Mouse (Mus musculus) CH12.LX (cell line): ENCODE data around the gene Necab2. TPM values are rescaled to one million over a fixed set of nuclear protein-coding genes. Genes with fewer than 3 reads are reported as not detected.

Source experiments
- DNase-seq: peaks from one replicate; pipeline ENCODE4 v3.0.0-alpha.2; 2013; ENCODE audit errors: extremely low read depth
- H3K27ac ChIP-seq: 2 replicates; pipeline ENCODE4 v1.5.1; 2012; ENCODE audit warnings: low read depth, mild to moderate bottlenecking, control low read depth, moderate library complexity; ENCODE audit not compliant: insufficient read depth
- H3K27me3 ChIP-seq: replicated peaks from 2 replicates; pipeline ENCODE3; 2012; ENCODE audit warnings: inconsistent platforms
- H3K36me3 ChIP-seq, 2 experiments: replicated peaks in 1 of 2; 2 replicates each; pipeline versions ENCODE3 to v1.6.1; 2012; ENCODE audit warnings: inconsistent platforms in 1 of 2, low read length in 1 of 2, mild to moderate bottlenecking in 1 of 2, mixed read lengths in 1 of 2, moderate library complexity in 1 of 2; ENCODE audit not compliant: control insufficient read depth in 1 of 2, insufficient read depth in 1 of 2
- H3K4me1 ChIP-seq, 2 experiments: 2 replicates each; pipeline ENCODE4 v1.6.1; 2012; ENCODE audit warnings: inconsistent platforms in 1 of 2, moderate library complexity in 1 of 2; ENCODE audit not compliant: insufficient read depth in 2 of 2, control insufficient read depth in 1 of 2
- H3K4me2 ChIP-seq: 2 replicates; pipeline ENCODE4 v1.6.1; 2012; ENCODE audit warnings: low read depth, mild to moderate bottlenecking, control low read depth; ENCODE audit not compliant: poor library complexity, insufficient read depth, severe bottlenecking
- H3K4me3 ChIP-seq, 3 experiments: fragments of 150-350 bp in 1 of 3; sonication (generic) in 1 of 3; replicated peaks in 1 of 3; 2 replicates each; pipeline versions ENCODE3 to v1.5.1; 2011 to 2012; ENCODE audit warnings: low read depth in 2 of 3, low read length in 2 of 3, mild to moderate bottlenecking in 2 of 3, moderate library complexity in 2 of 3, control low read depth in 1 of 3, improper control_type of control experiment in 1 of 3, inconsistent platforms in 1 of 3, mixed read lengths in 1 of 3; ENCODE audit not compliant: poor library complexity in 1 of 3
- H3K79me2 ChIP-seq: replicated peaks from 2 replicates; pipeline ENCODE4 v1.6.1; 2012; ENCODE audit warnings: mild to moderate bottlenecking, moderate library complexity; ENCODE audit not compliant: control insufficient read depth, poor library complexity, insufficient read depth, severe bottlenecking; ENCODE audit errors: extremely low read depth
- H3K9ac ChIP-seq: 2 replicates; pipeline ENCODE4 v1.6.1; 2012; ENCODE audit warnings: low read depth, mild to moderate bottlenecking, control low read depth, moderate library complexity; ENCODE audit not compliant: insufficient read depth
- H3K9me3 ChIP-seq: replicated peaks from 2 replicates; pipeline ENCODE3; 2012; ENCODE audit warnings: low read length, inconsistent platforms, mixed read lengths
- BHLHE40 ChIP-seq: IDR thresholded peaks from 2 replicates; pipeline ENCODE4 v1.6.1; 2011; ENCODE audit warnings: mild to moderate bottlenecking, low read depth, low read length, improper control_type of control experiment
- CHD1 ChIP-seq: IDR thresholded peaks from 2 replicates; pipeline ENCODE4 v1.6.1; 2012; ENCODE audit warnings: low read depth, low read length, improper control_type of control experiment, inconsistent platforms
- CHD2 ChIP-seq: IDR thresholded peaks from 2 replicates; pipeline ENCODE4 v1.6.1; 2011; ENCODE audit warnings: low read length, improper control_type of control experiment
- CTCF ChIP-seq, 2 experiments: IDR thresholded peaks in 1 of 2; conservative IDR thresholded peaks in 1 of 2; 2 replicates each; pipeline ENCODE4 v1.5.1; 2011 to 2012; ENCODE audit warnings: low read depth in 2 of 2, low read length in 2 of 2, improper control_type of control experiment in 1 of 2, inconsistent platforms in 1 of 2, mild to moderate bottlenecking in 1 of 2, moderate library complexity in 1 of 2
- E2F4 ChIP-seq: IDR thresholded peaks from 2 replicates; pipeline ENCODE4 v1.6.1; 2011; ENCODE audit warnings: low read depth, low read length, improper control_type of control experiment; ENCODE audit not compliant: insufficient replicate concordance
- ELF1 ChIP-seq: IDR thresholded peaks from 2 replicates; pipeline ENCODE4 v1.6.1; 2014; ENCODE audit warnings: low read depth, mild to moderate bottlenecking, inconsistent platforms, low read length, improper control_type of control experiment
- ETS1 ChIP-seq: conservative IDR thresholded peaks from 2 replicates; pipeline ENCODE4 v1.6.1; 2012; ENCODE audit warnings: low read depth, mild to moderate bottlenecking, inconsistent platforms, low read length, improper control_type of control experiment, moderate library complexity
- HCFC1 ChIP-seq: IDR thresholded peaks from 2 replicates; pipeline ENCODE4 v1.6.1; 2012; ENCODE audit warnings: low read depth, mild to moderate bottlenecking, inconsistent platforms, low read length, improper control_type of control experiment
- IRF4 ChIP-seq: IDR thresholded peaks from 2 replicates; pipeline ENCODE4 v1.6.1; 2014; ENCODE audit warnings: low read depth, mild to moderate bottlenecking, inconsistent platforms, low read length, improper control_type of control experiment
- KAT2A ChIP-seq: IDR thresholded peaks from 2 replicates; pipeline ENCODE4 v1.6.1; 2012; ENCODE audit warnings: low read length, improper control_type of control experiment, inconsistent platforms; ENCODE audit not compliant: insufficient replicate concordance
- MAFK ChIP-seq: IDR thresholded peaks from 2 replicates; pipeline ENCODE4 v1.6.1; 2011; ENCODE audit warnings: low read length, improper control_type of control experiment; ENCODE audit not compliant: insufficient replicate concordance
- MAX ChIP-seq: IDR thresholded peaks from 2 replicates; pipeline ENCODE4 v1.6.1; 2011; ENCODE audit warnings: low read length, improper control_type of control experiment
- MAZ ChIP-seq: IDR thresholded peaks from 2 replicates; pipeline ENCODE4 v1.6.1; 2012; ENCODE audit warnings: low read depth, mild to moderate bottlenecking, inconsistent platforms, low read length, improper control_type of control experiment, moderate library complexity
- NELFE ChIP-seq: IDR thresholded peaks from 2 replicates; pipeline ENCODE4 v1.6.1; 2011; ENCODE audit warnings: low read depth, low read length, improper control_type of control experiment
- PAX5 ChIP-seq: IDR thresholded peaks from 2 replicates; pipeline ENCODE4 v1.6.1; 2012; ENCODE audit warnings: low read length, inconsistent platforms, mixed read lengths
- POLR2AphosphoS2 ChIP-seq: IDR thresholded peaks from 2 replicates; pipeline ENCODE4 v1.6.1; 2011; ENCODE audit warnings: low read depth, low read length, improper control_type of control experiment
- RAD21 ChIP-seq: IDR thresholded peaks from 2 replicates; pipeline ENCODE4 v1.6.1; 2011; ENCODE audit warnings: low read depth, mild to moderate bottlenecking, low read length, improper control_type of control experiment, moderate library complexity
- RCOR1 ChIP-seq: conservative IDR thresholded peaks from 2 replicates; pipeline ENCODE4 v1.6.1; 2012; ENCODE audit warnings: low read depth, mild to moderate bottlenecking, inconsistent platforms, low read length, improper control_type of control experiment
- SIN3A ChIP-seq: IDR thresholded peaks from 2 replicates; pipeline ENCODE4 v1.6.1; 2012; ENCODE audit warnings: low read length, improper control_type of control experiment, inconsistent platforms
- SMC3 ChIP-seq: IDR thresholded peaks from 2 replicates; pipeline ENCODE4 v1.6.1; 2011; ENCODE audit warnings: low read depth, low read length, improper control_type of control experiment
- TBP ChIP-seq: conservative IDR thresholded peaks from 2 replicates; pipeline ENCODE4 v1.6.1; 2011; ENCODE audit warnings: low read depth, low read length, improper control_type of control experiment
- UBTF ChIP-seq: IDR thresholded peaks from 2 replicates; pipeline ENCODE4 v1.6.1; 2012; ENCODE audit warnings: low read depth, mild to moderate bottlenecking, inconsistent platforms, low read length, improper control_type of control experiment, moderate library complexity
- USF2 ChIP-seq: conservative IDR thresholded peaks from 2 replicates; pipeline ENCODE4 v1.6.1; 2011; ENCODE audit warnings: low read depth, low read length, improper control_type of control experiment
- ZC3H11A ChIP-seq: IDR thresholded peaks from 2 replicates; pipeline ENCODE4 v1.6.1; 2012; ENCODE audit warnings: low read depth, mild to moderate bottlenecking, inconsistent platforms, low read length, improper control_type of control experiment
- ZMIZ1 ChIP-seq: IDR thresholded peaks from 2 replicates; pipeline ENCODE4 v1.6.1; 2012; ENCODE audit warnings: low read depth, mild to moderate bottlenecking, inconsistent platforms, low read length, improper control_type of control experiment
- ZNF384 ChIP-seq: IDR thresholded peaks from 2 replicates; pipeline ENCODE4 v1.6.1; 2012; ENCODE audit warnings: low read depth, low read length, improper control_type of control experiment, inconsistent platforms
- dilution Hi-C: fragments of 300-500 bp; cut with MboI; formaldehyde crosslinking; loops from 2 replicates; pipeline ENCODE4 v1.14.3; 2020; ENCODE audit warnings: low sequenced_read_pairs; ENCODE audit not compliant: extremely low pct_unique_long_range_greater_than_20kb, extremely low pct_ligation_motif_present
- in situ Hi-C: fragments of 300-500 bp; cut with MboI; formaldehyde crosslinking; loops from 3 replicates; pipeline ENCODE4 v1.14.3; 2019; ENCODE audit warnings: low sequenced_read_pairs, low pct_ligation_motif_present, low pct_unique_long_range_greater_than_20kb, mixed read lengths
- polyA plus RNA-seq: library from polyadenylated mRNA; unstranded; fragments of >175 nt; gene quantifications from 2 replicates; pipeline ENCODE4 v1.2.1, GENCODE M21; 2012; ENCODE audit warnings: low read depth; ENCODE audit not compliant: insufficient read length
- total RNA-seq, 2 experiments: library from RNA; depleted of rRNA; stranded (reverse); fragments of 300-350 nt in 1 of 2; fragments of >200 nt in 1 of 2; gene quantifications; 2 replicates each; pipeline ENCODE4 v1.2.3; 2012 to 2014

Necab2 gene
- total and polyA plus RNA-seq, 3 experiments: not detected

- in situ Hi-C loops (loop anchor here (5.0 kb wide), 1 partner anchor 85 kb away; no protein-coding TSS in a partner anchor), dilution Hi-C loops (no loop called here)
- Histone ChIP-seq H3K4me2 (no peak overlapping the region), H3K27ac (no peak overlapping the region), H3K9me3 (no peaks in the 10 kb centered on the region), H3K27me3 (peaks cover 5% of the 10 kb centered on the region), H3K9ac (no peak overlapping the region), H3K4me3 (no peak overlapping the region), H3K36me3 (no peaks in the 10 kb centered on the region), H3K4me1 (peaks cover 11 to 31% of the 10 kb centered on the region in 2 experiments)
- TF ChIP-seq CTCF (conservative IDR thresholded peaks at IDR 0.05 in 1 of 2, IDR thresholded peaks at IDR 0.05 in 1 of 2; ENCODE audit: low read depth in 2 of 2, low read length in 2 of 2) (peak; percentile 77 to 92), ZC3H11A (peak; percentile 45; the same call in 1 of the 2 replicates), SMC3 (peak; percentile 89), RAD21 (peak; percentile 87), IRF4 (no peak), MAZ (no peak), SIN3A (no peak)
- TF ChIP-seq, all 38 proteins: peak for 4
- no peak for DNase-seq
- H3K79me2 ChIP-seq: no peaks in the 10 kb centered on the region
These were observed 50.3 kb downstream of the Necab2 start for GRCm38 (mm10) chr8:119496848-119497247.

GRCm38 (mm10) chr8:119499836-119500235 lies 53.3 kb downstream of the Necab2 start:
- in situ Hi-C loops: loop anchor here (5.0 kb wide), 2 partner anchors 88 to 107 kb away; partner anchors contain the start of gene Taf1c
- dilution Hi-C loops: no loop called here

DNA sequence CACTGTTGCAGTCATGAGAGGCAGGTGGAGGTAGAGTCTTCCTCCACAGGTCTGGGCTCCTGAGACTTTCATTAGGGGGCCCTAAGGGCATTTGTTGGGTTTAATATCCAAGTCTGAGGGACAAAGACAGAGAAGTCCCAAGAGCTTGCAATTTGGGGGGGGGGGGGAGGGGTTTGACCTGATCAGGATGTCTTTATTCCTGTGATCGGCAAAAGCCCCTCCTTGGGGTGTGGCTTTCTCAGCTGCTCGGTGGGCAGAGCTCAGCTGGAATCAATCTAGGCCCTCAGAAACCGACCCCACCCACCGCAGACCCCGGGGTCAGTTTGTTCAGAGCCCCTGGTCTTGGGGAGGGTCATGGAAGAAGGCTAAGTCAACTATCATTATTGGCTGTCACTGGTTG lies 55.1 kb downstream of the Necab2 start, which contains the start of gene Slc38a8:
Gene Slc38a8, minus strand, starts transcription at position 101 of the 400 bp plus-strand sequence.
- Histone ChIP-seq H3K9ac (no peak within 1 kb of the TSS), H3K4me1 (peaks cover 4 to 49% of the 10 kb centered on the region in 2 experiments), H3K27me3 (no peaks in the 10 kb centered on the region), H3K9me3 (no peaks in the 10 kb centered on the region), H3K4me3 (no peak within 1 kb of the TSS), H3K4me2 (no peak within 1 kb of the TSS), H3K27ac (no peak within 1 kb of the TSS), H3K79me2 (no peaks in the 10 kb centered on the region), H3K36me3 (peaks cover 10 to 23% of the 10 kb centered on the region in 2 experiments)
- TF ChIP-seq SIN3A: no peak
- no peak for TF ChIP-seq MAFK
- no peak for TF ChIP-seq PAX5
- no peak for TF ChIP-seq ETS1
- no peak for TF ChIP-seq ZC3H11A
- TF ChIP-seq NELFE: no peak
- TF ChIP-seq HCFC1: no peak
- no peak for TF ChIP-seq RCOR1
- TF ChIP-seq CTCF (conservative IDR thresholded peaks at IDR 0.05 in 1 of 2, IDR thresholded peaks at IDR 0.05 in 1 of 2; ENCODE audit: low read depth in 2 of 2, low read length in 2 of 2): no peak
- no peak for TF ChIP-seq SMC3
- TF ChIP-seq CHD2: no peak
- TF ChIP-seq USF2: no peak
- no peak for TF ChIP-seq CHD1
- TF ChIP-seq ZNF384: no peak
- dilution Hi-C loops (no loop called here), in situ Hi-C loops (loop anchor here (5.0 kb wide), 1 partner anchor 106 kb away; the partner anchor contains the start of gene Taf1c)
- no peak for DNase-seq

More at GRCm38 (mm10) chr8:119499836-119500235, 53.3 kb downstream of the Necab2 start:
- Histone ChIP-seq H3K27me3 (no peaks in the 10 kb centered on the region), H3K36me3 (peaks cover 0 to 6% of the 10 kb centered on the region in 2 experiments), H3K4me3 (no peak overlapping the region), H3K79me2 (no peaks in the 10 kb centered on the region), H3K27ac (no peak overlapping the region), H3K9me3 (no peaks in the 10 kb centered on the region), H3K4me2 (no peak overlapping the region), H3K9ac (no peak overlapping the region), H3K4me1 (peaks cover 4 to 36% of the 10 kb centered on the region in 2 experiments)
- TF ChIP-seq KAT2A (no peak), POLR2AphosphoS2 (no peak), RAD21 (peak; percentile 35), CTCF (conservative IDR thresholded peaks at IDR 0.05 in 1 of 2, IDR thresholded peaks at IDR 0.05 in 1 of 2; ENCODE audit: low read depth in 2 of 2, low read length in 2 of 2) (peak in 1 of 2 experiments; percentile 36; a peak in 1 of 4 replicates), RCOR1 (no peak), UBTF (no peak), ZMIZ1 (no peak), SMC3 (peak; percentile 36), TBP (no peak), ZC3H11A (no peak), ELF1 (no peak), BHLHE40 (no peak), E2F4 (no peak), MAZ (no peak), CHD1 (no peak), NELFE (no peak), MAX (no peak), ZNF384 (no peak)
- DNase-seq: no peak
